Mouse (Mus musculus) natural killer cell, adult 2 months (primary cell): ENCODE data around the gene Gm8720.
"Not testable (repeated sequence)": the region's sequence is repeated elsewhere in the genome, so short reads cannot be mapped to it uniquely, and the experiment has no call there.

ENCODE experiments used
- DNase-seq, 2 experiments: peaks; one replicate each; pipeline ENCODE4 v3.0.0; 2022; ENCODE audit warnings: low spot score in 2 of 2

The Gm8720 gene

GRCm38 (mm10) chr7:23067356-23067755 is at the start of gene Gm8720:
Gene Gm8720, minus strand, starts transcription at chr7:23067456.
- not testable (repeated sequence) for DNase-seq

DNA sequence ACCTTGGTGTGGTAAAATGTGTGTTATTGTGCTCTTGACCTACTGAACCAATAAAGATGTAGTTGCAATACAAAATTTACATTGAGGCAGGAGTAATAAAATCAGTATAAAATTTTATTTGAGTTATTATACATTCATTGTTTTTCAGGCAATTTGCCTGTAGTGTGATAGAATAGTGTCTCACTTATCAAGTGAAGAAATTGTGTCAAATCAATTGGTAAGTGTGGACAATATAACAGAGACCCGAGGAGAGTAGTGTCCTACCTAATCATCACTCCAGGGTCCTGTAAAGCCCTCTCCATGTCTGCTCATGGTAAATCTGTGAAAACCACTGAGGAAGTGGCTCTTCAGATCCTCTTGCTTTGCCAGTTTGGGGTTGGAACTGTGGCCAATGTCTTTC is 12.0 kb downstream of the Gm8720 start, which contains the start of gene Vmn1r163:
Gene Vmn1r163, plus strand, starts transcription at position 301 of the 400 bp plus-strand sequence.
- not testable (repeated sequence) for DNase-seq

DNA sequence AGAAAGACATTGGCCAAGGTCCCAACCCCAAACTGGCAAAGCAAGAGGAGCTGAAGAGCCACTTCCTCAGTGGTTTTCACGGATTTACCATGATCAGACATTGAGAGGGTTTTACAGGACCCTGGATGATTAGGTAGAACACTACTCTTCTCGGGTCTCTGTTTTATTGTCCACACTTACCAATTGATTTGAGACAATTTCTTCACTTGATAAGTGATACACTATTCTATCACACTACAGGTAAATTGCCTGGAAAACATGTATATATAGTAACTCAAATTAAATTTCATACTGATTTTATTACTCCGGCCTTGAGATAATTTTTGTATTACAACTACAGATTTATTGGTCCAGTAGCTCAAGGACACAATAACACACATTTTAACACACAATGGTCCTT is 47.4 kb downstream of the Gm8720 start, which contains the start of gene Gm4216:
Gene Gm4216, minus strand, starts transcription at position 101 of the 400 bp plus-strand sequence.
- not testable (repeated sequence) for DNase-seq
